16 mouse cellular contexts compared by ENCODE assay signal in the genomic region with DNA sequence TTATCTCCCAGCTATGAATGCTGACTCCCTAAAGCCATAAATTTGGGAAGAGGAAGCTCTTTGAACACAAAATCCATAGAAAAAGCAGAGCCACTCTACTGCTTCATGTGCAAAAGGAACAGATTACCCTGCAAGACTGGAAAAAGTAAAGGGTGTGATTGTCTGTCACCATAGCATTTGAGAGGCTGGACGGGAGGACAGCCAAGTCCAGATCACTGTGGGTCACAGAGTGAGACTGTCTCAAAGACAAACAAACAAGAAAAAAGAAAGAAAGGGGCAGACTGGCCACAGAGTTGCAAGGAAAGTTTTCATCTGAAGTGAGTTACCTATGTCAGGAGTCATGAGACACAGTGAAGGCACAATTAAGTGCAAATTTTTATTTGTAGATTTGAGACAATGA.
A peak's percentile ranks its signal among the peaks of the same experiment; 100 is the strongest.
DNase-seq lines count a peak whose midpoint lies in the region; ATAC-seq and TF ChIP-seq lines count a peak whose summit lies in the region.
"Had no signal": no experiment of that assay in that cellular context is flagged by ENCODE, and none has a peak within 500 bp of the region (broad histone marks: within the 10 kb centered on the region; RNA-seq: fewer than 3 reads in every experiment).

No protein-coding gene starts in this region.

- H3K36me3 ChIP-seq in intestine, embryonic 16.5 days (ENCODE audit: control insufficient read depth, insufficient read depth, low read length) = no peaks in the 10 kb centered on the region
- no peaks in the 10 kb centered on the region for H3K36me3 ChIP-seq in intestine, postnatal 0 days (ENCODE audit: control insufficient read depth, insufficient read depth)
- no peaks in the 10 kb centered on the region for H3K36me3 ChIP-seq in stomach, embryonic 16.5 days (ENCODE audit: control insufficient read depth, insufficient read depth, low read length)
- H3K36me3 ChIP-seq in stomach, postnatal 0 days (ENCODE audit: control insufficient read depth, insufficient read depth, low read length) = no peaks in the 10 kb centered on the region
- no peaks in the 10 kb centered on the region for H3K36me3 ChIP-seq in heart, postnatal 0 days (replicated peaks; ENCODE audit: control insufficient read depth, insufficient read depth, low read length)
- H3K36me3 ChIP-seq: embryonic facial prominence, embryonic 13.5 days; liver, embryonic 13.5 days had no signal

- 50% methylated on average over 1 of the region's 1 CpGs for WGBS in intestine, embryonic 16.5 days
- 66% methylated on average over 1 of the region's 1 CpGs for WGBS in intestine, postnatal 0 days
- WGBS in stomach, embryonic 16.5 days = 43% methylated on average over 1 of the region's 1 CpGs
- WGBS in stomach, postnatal 0 days = 38% methylated on average over 1 of the region's 1 CpGs
- 13% methylated on average over 1 of the region's 1 CpGs for WGBS in heart, postnatal 0 days

- no peak for ATAC-seq in intestine, embryonic 16.5 days
- ATAC-seq in intestine, postnatal 0 days = no peak
- ATAC-seq in stomach, embryonic 16.5 days (ENCODE audit: insufficient read depth, low FRiP score) = no peak
- ATAC-seq in stomach, postnatal 0 days (ENCODE audit: low FRiP score, low TSS enrichment) = no peak
- ATAC-seq in heart, postnatal 0 days (ENCODE audit: insufficient read depth, low read depth) = no peak
- ATAC-seq: hindbrain, embryonic 16.5 days had no signal

- peak overlapping the region; percentile 11; the same call in 1 of the 2 replicates for H3K27ac ChIP-seq in intestine, embryonic 16.5 days (ENCODE audit: low read length)
- no peak overlapping the region for H3K27ac ChIP-seq in intestine, postnatal 0 days (ENCODE audit: low read depth, low read length)
- 0 out of 2 replicates have a peak overlapping the region, but pooled peaks have one; percentile 36 for H3K27ac ChIP-seq in stomach, embryonic 16.5 days (ENCODE audit: low read length)
- no peak overlapping the region; the same call in 1 of the 2 replicates for H3K27ac ChIP-seq in stomach, postnatal 0 days (replicated peaks)
- H3K27ac ChIP-seq in heart, postnatal 0 days (ENCODE audit: low read depth) = peak overlapping the region; percentile 54
- H3K27ac ChIP-seq: embryonic facial prominence, embryonic 13.5 days; kidney, postnatal 0 days; liver, embryonic 13.5 days had no signal

- no peak overlapping the region for H3K4me2 ChIP-seq in intestine, embryonic 16.5 days (ENCODE audit: low read depth, low read length)
- no peak overlapping the region for H3K4me2 ChIP-seq in intestine, postnatal 0 days (replicated peaks; ENCODE audit: low read depth)
- H3K4me2 ChIP-seq in stomach, embryonic 16.5 days (ENCODE audit: low read depth, low read length) = no peak overlapping the region
- no peak overlapping the region for H3K4me2 ChIP-seq in stomach, postnatal 0 days (replicated peaks; ENCODE audit: low read depth)
- H3K4me2 ChIP-seq in heart, postnatal 0 days (ENCODE audit: low read depth, low read length) = no peak overlapping the region
- H3K4me2 ChIP-seq: embryonic facial prominence, embryonic 13.5 days; liver, embryonic 13.5 days had no signal

- no peak overlapping the region for H3K4me3 ChIP-seq in intestine, embryonic 16.5 days (ENCODE audit: low read length)
- no peak overlapping the region for H3K4me3 ChIP-seq in intestine, postnatal 0 days (ENCODE audit: low read depth, low read length)
- no peak overlapping the region for H3K4me3 ChIP-seq in stomach, embryonic 16.5 days (replicated peaks; ENCODE audit: low read length)
- H3K4me3 ChIP-seq in stomach, postnatal 0 days (ENCODE audit: low read depth, low read length) = no peak overlapping the region
- no peak overlapping the region for H3K4me3 ChIP-seq in heart, postnatal 0 days (ENCODE audit: low read depth, low read length)
- H3K4me3 ChIP-seq: embryonic facial prominence, embryonic 13.5 days; liver, embryonic 13.5 days; megakaryocyte, embryonic 14.5 days had no signal

- intact Hi-C loops in left cerebral cortex, postnatal 25 days (cut with DNase I) = no loop called here

- H3K9me3 ChIP-seq in intestine, embryonic 16.5 days (ENCODE audit: control insufficient read depth, low read length) = no peaks in the 10 kb centered on the region
- no peaks in the 10 kb centered on the region for H3K9me3 ChIP-seq in intestine, postnatal 0 days (ENCODE audit: control insufficient read depth)
- H3K9me3 ChIP-seq in stomach, embryonic 16.5 days (replicated peaks; ENCODE audit: control insufficient read depth, low read length) = no peaks in the 10 kb centered on the region; the same call in 1 of the 2 replicates
- H3K9me3 ChIP-seq in stomach, postnatal 0 days (ENCODE audit: control insufficient read depth, low read length) = no peaks in the 10 kb centered on the region
- no peaks in the 10 kb centered on the region for H3K9me3 ChIP-seq in heart, postnatal 0 days (replicated peaks; ENCODE audit: control insufficient read depth, low read length)
- H3K9me3 ChIP-seq: embryonic facial prominence, embryonic 13.5 days; liver, embryonic 13.5 days had no signal

- no peaks in the 10 kb centered on the region for H3K27me3 ChIP-seq in intestine, embryonic 16.5 days (replicated peaks; ENCODE audit: control insufficient read depth, insufficient read depth, low read length)
- no peaks in the 10 kb centered on the region for H3K27me3 ChIP-seq in intestine, postnatal 0 days (replicated peaks; ENCODE audit: control insufficient read depth, insufficient read depth, low read length)
- H3K27me3 ChIP-seq in stomach, embryonic 16.5 days (ENCODE audit: control insufficient read depth, insufficient read depth, low read length) = no peaks in the 10 kb centered on the region
- no peaks in the 10 kb centered on the region for H3K27me3 ChIP-seq in stomach, postnatal 0 days (ENCODE audit: control insufficient read depth, insufficient read depth, low read length)
- H3K27me3 ChIP-seq in heart, postnatal 0 days (ENCODE audit: control insufficient read depth, insufficient read depth, low read length) = no peaks in the 10 kb centered on the region
- H3K27me3 ChIP-seq: embryonic facial prominence, embryonic 13.5 days; liver, embryonic 13.5 days; megakaryocyte, embryonic 14.5 days had no signal

- no peak overlapping the region for H3K9ac ChIP-seq in intestine, embryonic 16.5 days (ENCODE audit: low read depth, low read length)
- H3K9ac ChIP-seq in intestine, postnatal 0 days (ENCODE audit: low read depth, low read length) = no peak overlapping the region
- H3K9ac ChIP-seq in stomach, embryonic 16.5 days (ENCODE audit: low read length) = no peak overlapping the region
- no peak overlapping the region for H3K9ac ChIP-seq in stomach, postnatal 0 days (ENCODE audit: low read length)
- H3K9ac ChIP-seq in heart, postnatal 0 days (replicated peaks; ENCODE audit: low read depth, low read length) = no peak overlapping the region
- H3K9ac ChIP-seq: embryonic facial prominence, embryonic 13.5 days; liver, embryonic 13.5 days had no signal

- DNase-seq in stomach, postnatal 0 days (ENCODE audit: low spot score) = no peak
- DNase-seq in heart, postnatal 0 days (ENCODE audit: low spot score) = no peak
- DNase-seq in left cerebral cortex, postnatal 25 days (ENCODE audit: low spot score in 2 of 2) = no peak
- no peak for DNase-seq in frontal cortex, postnatal 36 days (ENCODE audit: low spot score in 2 of 2)
- DNase-seq: adrenal gland, adult 8-10 months; cerebellum, adult 8-10 months; left cerebral cortex, postnatal 4 days; liver, embryonic 13.5 days; right cerebral cortex, postnatal 14 days had no signal

- no peak for TF ChIP-seq CTCF in intestine, postnatal 0 days (IDR thresholded peaks at IDR 0.05; ENCODE audit: low read depth)
- no peak for TF ChIP-seq CTCF in stomach, postnatal 0 days (IDR thresholded peaks at IDR 0.05; ENCODE audit: low read depth)
- TF ChIP-seq CTCF in heart, postnatal 0 days (IDR thresholded peaks at IDR 0.05; ENCODE audit: low read depth) = no peak

- H3K4me1 ChIP-seq in intestine, embryonic 16.5 days (ENCODE audit: control insufficient read depth, insufficient read depth, low read length) = peaks cover 16% of the 10 kb centered on the region
- no peaks in the 10 kb centered on the region for H3K4me1 ChIP-seq in intestine, postnatal 0 days (replicated peaks; ENCODE audit: control insufficient read depth, insufficient read depth, low read length)
- H3K4me1 ChIP-seq in stomach, embryonic 16.5 days (ENCODE audit: control insufficient read depth, insufficient read depth, low read length) = peaks cover 5% of the 10 kb centered on the region
- H3K4me1 ChIP-seq in stomach, postnatal 0 days (replicated peaks; ENCODE audit: control insufficient read depth, insufficient read depth) = no peaks in the 10 kb centered on the region; the same call in none of the 2 replicates
- peaks cover 28% of the 10 kb centered on the region for H3K4me1 ChIP-seq in heart, postnatal 0 days (ENCODE audit: control insufficient read depth, insufficient read depth)
- H3K4me1 ChIP-seq: liver, embryonic 13.5 days; megakaryocyte, embryonic 14.5 days had no signal

- no peak for TF ChIP-seq EP300 in stomach, postnatal 0 days (optimal IDR thresholded peaks at IDR 0.05)
- TF ChIP-seq EP300 in heart, postnatal 0 days (IDR thresholded peaks at IDR 0.05; ENCODE audit: low read depth) = no peak

Comparison
In these comparisons a context has a peak if more than half of its experiments do, and no peak if none do; other contexts are left out.
1. H3K27ac ChIP-seq: peak in intestine, embryonic 16.5 days (single experiment), stomach, embryonic 16.5 days (single experiment) and heart, postnatal 0 days (single experiment); none in intestine, postnatal 0 days (single experiment) and stomach, postnatal 0 days (single experiment).